Mouse (Mus musculus) liver, postnatal 0 days (tissue): ENCODE data around the gene Lrrk2. TPM values are rescaled to one million over a fixed set of nuclear protein-coding genes. Genes with fewer than 3 reads are reported as not detected.

ENCODE experiments used
- ATAC-seq: fragments of 200-750 bp; cut with Nextera tagmentation; 2 replicates; pipeline ENCODE4 v1.8.0; 2017; ENCODE audit warnings: mild to moderate bottlenecking, moderate library complexity
- DNase-seq: peaks from one replicate; pipeline ENCODE4 v3.0.0-alpha.2; 2016
- H3K27ac ChIP-seq: fragments of 300-500 bp; sonication (generic); 2 replicates; pipeline ENCODE4 v1.5.1; 2014; ENCODE audit warnings: antibody characterized with exemption, moderate library complexity, mild to moderate bottlenecking, low read depth
- H3K27me3 ChIP-seq: fragments of 300-500 bp; sonication (generic); 2 replicates; pipeline ENCODE4 v1.6.1; 2014; ENCODE audit warnings: low read length, control low read depth, mixed read lengths; ENCODE audit not compliant: insufficient read depth
- H3K36me3 ChIP-seq: fragments of 300-500 bp; sonication (generic); replicated peaks from 2 replicates; pipeline ENCODE4 v1.6.1; 2014; ENCODE audit warnings: mild to moderate bottlenecking, control low read depth, low read length, moderate library complexity, mixed read lengths; ENCODE audit not compliant: insufficient read depth
- H3K4me1 ChIP-seq: fragments of 300-500 bp; sonication (generic); 2 replicates; pipeline ENCODE4 v1.6.1; 2014; ENCODE audit warnings: antibody characterized with exemption, mild to moderate bottlenecking, control low read depth; ENCODE audit not compliant: insufficient read depth
- H3K4me2 ChIP-seq: fragments of 300-500 bp; sonication (generic); 2 replicates; pipeline ENCODE4 v1.6.1; 2014; ENCODE audit warnings: low read depth, mild to moderate bottlenecking, low read length, moderate library complexity, mixed read lengths
- H3K4me3 ChIP-seq: fragments of 300-500 bp; sonication (generic); 2 replicates; pipeline ENCODE4 v1.5.1; 2014; ENCODE audit warnings: low read depth, low read length
- H3K9ac ChIP-seq: fragments of 300-500 bp; sonication (generic); replicated peaks from 2 replicates; pipeline ENCODE4 v1.6.1; 2014; ENCODE audit warnings: mild to moderate bottlenecking, moderate library complexity
- H3K9me3 ChIP-seq: fragments of 300-500 bp; sonication (generic); 2 replicates; pipeline ENCODE4 v1.6.1; 2016; ENCODE audit warnings: mild to moderate bottlenecking, control low read depth, low read length, mixed read lengths
- CTCF ChIP-seq: sonication (generic); IDR thresholded peaks from 2 replicates; pipeline ENCODE4 v1.5.1; 2016; ENCODE audit warnings: antibody characterized with exemption, low read depth
- EP300 ChIP-seq: IDR thresholded peaks from 2 replicates; pipeline ENCODE4 v1.6.1; 2016; ENCODE audit warnings: antibody characterized with exemption, low read depth, mild to moderate bottlenecking
- WGBS: fragments of 180-500 bp; shearing (Covaris S2); extraction: QIAGEN DNeasy Blood & Tissue Kit; methylation state at CpG from one replicate; pipeline ENCODE4 v1.1.7; 2014; ENCODE audit not compliant: insufficient replicate concordance; 5-methylcytosine and 5-hydroxymethylcytosine counted together
- polyA plus RNA-seq: library from polyadenylated mRNA; unstranded; fragments of >200 nt; fragmentation: Nextera tagmentation; extraction: Ambion mirVana; gene quantifications from 2 replicates; pipeline ENCODE4 v1.2.1, GENCODE M21; 2015

Gene Lrrk2
- polyA plus RNA-seq, result 1.8 and 2.8 TPM in 2 replicates

- Histone ChIP-seq H3K27me3 (no peaks in the 10 kb centered on the region), H3K4me1 (peaks cover 5% of the 10 kb centered on the region; the same call in 1 of the 2 replicates), H3K4me2 (peak within 1 kb of the TSS; percentile 75), H3K27ac (peak within 1 kb of the TSS; percentile 75), H3K4me3 (peak within 1 kb of the TSS; percentile 57), H3K9me3 (no peaks in the 10 kb centered on the region), H3K36me3 (no peaks in the 10 kb centered on the region), H3K9ac (peak within 1 kb of the TSS; percentile 69)
- WGBS, result 4% methylated on average over 39 of the region's 40 CpGs
- TF ChIP-seq EP300 (no peak), CTCF (0 out of 2 replicates have a peak, but pooled peaks have one; percentile 11)
- ATAC-seq (peak; percentile 87), DNase-seq (peak; percentile 77)
Observed at GRCm38 (mm10) chr15:91672645-91673568, at the start of gene Lrrk2. Gene Lrrk2, plus strand, starts transcription at chr15:91673175.

- TF ChIP-seq EP300, result no peak
- no peak for TF ChIP-seq CTCF
- Histone ChIP-seq H3K4me3 (no peak overlapping the region), H3K4me2 (no peak overlapping the region), H3K9ac (no peak overlapping the region), H3K36me3 (no peaks in the 10 kb centered on the region), H3K4me1 (no peaks in the 10 kb centered on the region), H3K27me3 (no peaks in the 10 kb centered on the region), H3K9me3 (no peaks in the 10 kb centered on the region), H3K27ac (no peak overlapping the region)
- no peak for ATAC-seq
- 62% methylated on average over 2 of the region's 2 CpGs for WGBS
- DNase-seq, result no peak
Observed at GRCm38 (mm10) chr15:91624475-91624874, 48.5 kb upstream of the Lrrk2 start.

- no peak overlapping the region for H3K4me3 ChIP-seq
Observed at GRCm38 (mm10) chr15:91629137-91629536, 43.8 kb upstream of the Lrrk2 start.

GRCm38 (mm10) chr15:91632473-91632872 is 40.5 kb upstream of the Lrrk2 start:
- H3K27me3 ChIP-seq, result no peaks in the 10 kb centered on the region
- no peaks in the 10 kb centered on the region for H3K36me3 ChIP-seq
- H3K9me3 ChIP-seq, result no peaks in the 10 kb centered on the region
- TF ChIP-seq CTCF, result no peak
- TF ChIP-seq EP300, result no peak
- ATAC-seq, result 0 out of 2 replicates have a peak, but pooled peaks have one; percentile 15
- H3K4me2 ChIP-seq, result peak overlapping the region; percentile 44; the same call in 1 of the 2 replicates
- WGBS, result 68% methylated on average over 4 of the region's 4 CpGs
- no peak overlapping the region for H3K4me3 ChIP-seq
- H3K9ac ChIP-seq, result no peak overlapping the region
- DNase-seq, result no peak
- peak overlapping the region; percentile 57; the same call in 1 of the 2 replicates for H3K27ac ChIP-seq
- no peaks in the 10 kb centered on the region for H3K4me1 ChIP-seq

More at GRCm38 (mm10) chr15:91629137-91629536, 43.8 kb upstream of the Lrrk2 start:
- WGBS, result 54% methylated on average over 3 of the region's 3 CpGs
- TF ChIP-seq CTCF (no peak), EP300 (no peak)
- H3K9me3 ChIP-seq, result no peaks in the 10 kb centered on the region
- no peak overlapping the region for H3K9ac ChIP-seq
- ATAC-seq, result no peak
- H3K27me3 ChIP-seq, result no peaks in the 10 kb centered on the region
- no peak overlapping the region for H3K27ac ChIP-seq
- no peak overlapping the region for H3K4me2 ChIP-seq
- DNase-seq, result no peak
- H3K4me1 ChIP-seq, result no peaks in the 10 kb centered on the region
- H3K36me3 ChIP-seq, result no peaks in the 10 kb centered on the region

- Histone ChIP-seq H3K4me3 (no peak overlapping the region), H3K4me1 (no peaks in the 10 kb centered on the region), H3K27me3 (no peaks in the 10 kb centered on the region), H3K27ac (peak overlapping the region; percentile 57; the same call in 1 of the 2 replicates), H3K9ac (no peak overlapping the region), H3K9me3 (no peaks in the 10 kb centered on the region), H3K36me3 (no peaks in the 10 kb centered on the region), H3K4me2 (peak overlapping the region; percentile 44)
- DNase-seq (no peak), ATAC-seq (peak; percentile 59)
- TF ChIP-seq CTCF (no peak), EP300 (0 out of 2 replicates have a peak, but pooled peaks have one; percentile 37)
- 56% methylated on average over 9 of the region's 9 CpGs for WGBS
Observed at GRCm38 (mm10) chr15:91633051-91633450, 39.9 kb upstream of the Lrrk2 start.

- H3K27ac ChIP-seq, result peak overlapping the region; percentile 57
- H3K9me3 ChIP-seq, result no peaks in the 10 kb centered on the region
- WGBS, result 63% methylated on average over 6 of the region's 6 CpGs
- DNase-seq, result no peak
- TF ChIP-seq EP300, result no peak
- TF ChIP-seq CTCF, result no peak
- H3K4me1 ChIP-seq, result no peaks in the 10 kb centered on the region
- no peak overlapping the region for H3K4me3 ChIP-seq
- H3K4me2 ChIP-seq, result peak overlapping the region; percentile 44
- ATAC-seq, result no peak; the same call in 1 of the 2 replicates
- no peaks in the 10 kb centered on the region for H3K27me3 ChIP-seq
- no peak overlapping the region for H3K9ac ChIP-seq
- H3K36me3 ChIP-seq, result no peaks in the 10 kb centered on the region
Observed at GRCm38 (mm10) chr15:91633806-91634205, 39.2 kb upstream of the Lrrk2 start.
